Mouse (Mus musculus): ENCODE measurements around the gene Ces3a.
"Not testable (repeated sequence)": the region's sequence is repeated elsewhere in the genome, so short reads cannot be mapped to it uniquely, and the experiment has no call there.

The Ces3a gene

GRCm38 (mm10) chr8:105048371-105048854, at the start of gene Ces3a:
Ces3a (plus strand) TSS chr8:105048601.
- no peak for DNase-seq (ENCODE audit: low read depth, low spot score)

GRCm38 (mm10) chr8:104999183-104999582, 49.2 kb upstream of the Ces3a start:
- no peak for DNase-seq (ENCODE audit: low read depth, low spot score)

GRCm38 (mm10) chr8:105000586-105000985, 47.8 kb upstream of the Ces3a start, which contains the start of gene Ces2h:
Ces2h (plus strand) TSS chr8:105000853.
- DNase-seq (ENCODE audit: low read depth, low spot score), result no peak

- DNase-seq (ENCODE audit: low read depth, low spot score), result no peak
Observed at GRCm38 (mm10) chr8:105010000-105010399, 38.4 kb upstream of the Ces3a start.

- DNase-seq (ENCODE audit: low read depth, low spot score), result peak; percentile 23
Observed at GRCm38 (mm10) chr8:105011136-105011535, 37.3 kb upstream of the Ces3a start.

- no peak for DNase-seq (ENCODE audit: low read depth, low spot score)
Observed at GRCm38 (mm10) chr8:105014391-105014790, 34.0 kb upstream of the Ces3a start.

- DNase-seq (ENCODE audit: low read depth, low spot score), result no peak
Observed at GRCm38 (mm10) chr8:105021954-105022353, 26.4 kb upstream of the Ces3a start.

- DNase-seq (ENCODE audit: low read depth, low spot score), result peak; percentile 17
Observed at GRCm38 (mm10) chr8:105023087-105023486, 25.3 kb upstream of the Ces3a start.

GRCm38 (mm10) chr8:105025050-105025449, 23.4 kb upstream of the Ces3a start:
- DNase-seq (ENCODE audit: low read depth, low spot score), result peak; percentile 86

GRCm38 (mm10) chr8:105043510-105043909, 4.9 kb upstream of the Ces3a start:
- DNase-seq (ENCODE audit: low read depth, low spot score), result no peak

GRCm38 (mm10) chr8:105045824-105046401, 2.5 kb upstream of the Ces3a start:
- no peak for DNase-seq (ENCODE audit: low read depth, low spot score)

GRCm38 (mm10) chr8:105056211-105056610, 7.8 kb downstream of the Ces3a start:
- DNase-seq (ENCODE audit: low read depth, low spot score), result no peak

GRCm38 (mm10) chr8:105060056-105060455, 11.7 kb downstream of the Ces3a start:
- DNase-seq (ENCODE audit: low read depth, low spot score), result peak; percentile 28

- DNase-seq (ENCODE audit: low read depth, low spot score), result peak; percentile 87
Observed at GRCm38 (mm10) chr8:105066761-105067160, 18.4 kb downstream of the Ces3a start.

GRCm38 (mm10) chr8:105067905-105068304, 19.5 kb downstream of the Ces3a start:
- not testable (repeated sequence) for DNase-seq (ENCODE audit: low read depth, low spot score)

GRCm38 (mm10) chr8:105068971-105069370, 20.6 kb downstream of the Ces3a start:
- DNase-seq (ENCODE audit: low read depth, low spot score), result no peak

GRCm38 (mm10) chr8:105076601-105077000, 28.2 kb downstream of the Ces3a start:
- DNase-seq (ENCODE audit: low read depth, low spot score), result no peak

- DNase-seq (ENCODE audit: low read depth, low spot score), result no peak
Observed at GRCm38 (mm10) chr8:105077071-105077470, 28.7 kb downstream of the Ces3a start.

GRCm38 (mm10) chr8:105078591-105078990, 30.2 kb downstream of the Ces3a start:
- DNase-seq (ENCODE audit: low read depth, low spot score), result no peak

GRCm38 (mm10) chr8:105080814-105081336, 32.5 kb downstream of the Ces3a start:
- no peak for DNase-seq (ENCODE audit: low read depth, low spot score)

GRCm38 (mm10) chr8:105083449-105084050, 35.1 kb downstream of the Ces3a start, which contains the start of gene Ces3b:
Ces3b (plus strand) TSS chr8:105083753.
- DNase-seq (ENCODE audit: low read depth, low spot score), result no peak

GRCm38 (mm10) chr8:105088166-105088565, 39.8 kb downstream of the Ces3a start:
- DNase-seq (ENCODE audit: low read depth, low spot score), result not testable (repeated sequence)

- DNase-seq (ENCODE audit: low read depth, low spot score), result no peak
Observed at GRCm38 (mm10) chr8:105088581-105088980, 40.2 kb downstream of the Ces3a start.
